Mouse (Mus musculus) forebrain, embryonic 11.5 days (tissue): ENCODE measurements around the gene Wdr20. TPM values are rescaled to one million over a fixed set of nuclear protein-coding genes. Genes with fewer than 3 reads are reported as not detected.

Experiments used
- ATAC-seq: fragments of 200-750 bp; cut with Nextera tagmentation; replicated peaks from 2 replicates; pipeline ENCODE4 v1.8.0; 2017; ENCODE audit warnings: moderate TSS enrichment; ENCODE audit not compliant: low FRiP score
- DNase-seq: peaks from one replicate; pipeline ENCODE4 v3.0.0-alpha.2; 2017; ENCODE audit warnings: low spot score
- H3K27ac ChIP-seq: fragments of 300-500 bp; sonication (generic); 2 replicates; pipeline ENCODE4 v1.5.1; 2014; ENCODE audit warnings: low read depth, low read length
- H3K27me3 ChIP-seq: fragments of 300-500 bp; sonication (generic); 2 replicates; pipeline ENCODE4 v1.6.1; 2014; ENCODE audit warnings: mild to moderate bottlenecking, low read length, mixed read lengths; ENCODE audit not compliant: control insufficient read depth, insufficient read depth
- H3K36me3 ChIP-seq: fragments of 300-500 bp; sonication (generic); 2 replicates; pipeline ENCODE4 v1.6.1; 2014; ENCODE audit warnings: mild to moderate bottlenecking, low read length, moderate library complexity, mixed read lengths; ENCODE audit not compliant: control insufficient read depth, insufficient read depth
- H3K4me1 ChIP-seq: fragments of 300-500 bp; sonication (generic); replicated peaks from 2 replicates; pipeline ENCODE4 v1.6.1; 2014; ENCODE audit warnings: low read length, mixed read lengths; ENCODE audit not compliant: control insufficient read depth, insufficient read depth
- H3K4me2 ChIP-seq: fragments of 300-500 bp; sonication (generic); 2 replicates; pipeline ENCODE4 v1.6.1; 2014; ENCODE audit warnings: low read depth, mild to moderate bottlenecking, low read length, moderate library complexity, mixed read lengths; ENCODE audit not compliant: severe bottlenecking
- H3K4me3 ChIP-seq: fragments of 300-500 bp; sonication (generic); 2 replicates; pipeline ENCODE4 v1.5.1; 2014; ENCODE audit warnings: low read depth, low read length
- H3K9ac ChIP-seq: fragments of 300-500 bp; sonication (generic); 2 replicates; pipeline ENCODE4 v1.6.1; 2014; ENCODE audit warnings: low read length
- H3K9me3 ChIP-seq: fragments of 300-500 bp; sonication (generic); 2 replicates; pipeline ENCODE4 v1.6.1; 2016; ENCODE audit warnings: low read length, mixed read lengths; ENCODE audit not compliant: control insufficient read depth
- WGBS: fragments of 180-500 bp; shearing (Covaris S2); extraction: QIAGEN DNeasy Blood & Tissue Kit; methylation state at CpG from one replicate; pipeline ENCODE4 v1.1.7; 2014; 5-methylcytosine and 5-hydroxymethylcytosine counted together
- polyA plus RNA-seq: library from polyadenylated mRNA; unstranded; fragments of >200 nt; fragmentation: Nextera tagmentation; extraction: Ambion mirVana; gene quantifications from 2 replicates; pipeline ENCODE4 v1.2.1, GENCODE M21; 2014

Wdr20 gene
- polyA plus RNA-seq, 1 experiment from 2014 or later: 30.4 TPM

DNA sequence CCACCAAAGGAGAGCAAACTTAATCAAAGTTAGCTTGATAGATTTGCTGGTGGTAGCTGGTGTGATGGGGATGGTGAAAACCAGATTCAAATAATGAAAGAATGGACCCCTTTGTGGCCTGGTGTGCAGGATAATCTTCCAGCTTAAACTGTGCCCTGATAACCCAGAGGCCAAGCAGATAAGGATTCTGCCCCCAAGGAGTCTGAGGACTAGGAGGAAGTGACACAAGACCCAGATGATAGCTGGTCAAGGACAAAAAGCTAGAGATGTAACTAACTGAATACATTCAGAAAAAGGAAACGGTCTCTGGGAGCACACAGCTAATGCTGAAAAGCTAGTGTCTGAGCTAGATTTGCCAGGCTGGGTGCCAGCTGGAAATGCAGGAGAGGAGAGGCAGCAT is 114.2 kb downstream of the Wdr20 start:
- no peak for ATAC-seq
- H3K4me1 ChIP-seq: 0 out of 2 replicates have a peak, but pooled peaks cover 8% of the 10 kb centered on the region
- no peak overlapping the region for H3K4me3 ChIP-seq
- H3K27ac ChIP-seq: no peak overlapping the region
- peaks cover 2% of the 10 kb centered on the region; the same call in 1 of the 2 replicates for H3K27me3 ChIP-seq
- no peaks in the 10 kb centered on the region for H3K9me3 ChIP-seq
- WGBS: 86% methylated on average over 1 of the region's 1 CpGs
- DNase-seq: no peak
- H3K36me3 ChIP-seq: no peaks in the 10 kb centered on the region
- no peak overlapping the region for H3K4me2 ChIP-seq
- H3K9ac ChIP-seq: no peak overlapping the region

Other genes with a start within 250 kb of the Wdr20 start
- 90.8 and 96.9 TPM in 2 replicates for gene Dync1h1, start 136.5 kb upstream of the Wdr20 start, polyA plus RNA-seq
- 0.27 TPM in 1 of 2 replicates, not detected in the other for gene 1700001K19Rik, start 55.3 kb upstream of the Wdr20 start, polyA plus RNA-seq
- gene Hsp90aa1, start 35.2 kb upstream of the Wdr20 start, polyA plus RNA-seq: 1,424 and 1,481 TPM in 2 replicates
- 12.5 and 14.1 TPM in 2 replicates for gene Mok, start 103.0 kb downstream of the Wdr20 start, polyA plus RNA-seq
- 3.4 and 4.6 TPM in 2 replicates for gene Zfp839, start 112.3 kb downstream of the Wdr20 start, polyA plus RNA-seq
- gene Cinp, start 151.2 kb downstream of the Wdr20 start, polyA plus RNA-seq: 92.7 and 96.0 TPM in 2 replicates
- gene Tecpr2, start 151.3 kb downstream of the Wdr20 start, polyA plus RNA-seq: 6.0 and 6.6 TPM in 2 replicates
- 16.9 and 18.9 TPM in 2 replicates for gene Ankrd9, start 241.1 kb downstream of the Wdr20 start, polyA plus RNA-seq